Mouse (Mus musculus) stomach, postnatal 0 days (tissue): ENCODE results near the gene Shisal2a.

Source experiments
- CTCF ChIP-seq: IDR thresholded peaks from 2 replicates; pipeline ENCODE4 v1.5.1; 2016; ENCODE audit warnings: antibody characterized with exemption, low read depth, mild to moderate bottlenecking, moderate library complexity
- EP300 ChIP-seq: optimal IDR thresholded peaks from 2 replicates; pipeline ENCODE3; 2016; ENCODE audit warnings: antibody characterized with exemption

- TF ChIP-seq CTCF (no peak), EP300 (no peak)
Measured at GRCm38 (mm10) chr4:108323588-108323987, 59.6 kb downstream of the Shisal2a start.
